Mouse (Mus musculus) embryonic facial prominence, embryonic 14.5 days (tissue): ENCODE results near the gene Nup210l. TPM values are rescaled to one million over a fixed set of nuclear protein-coding genes. Genes with fewer than 3 reads are reported as not detected.

Source experiments
- ATAC-seq: fragments of 200-750 bp; cut with Nextera tagmentation; 2 replicates; pipeline ENCODE4 v1.8.0; 2017; ENCODE audit warnings: low read depth, moderate number of reproducible peaks, moderate TSS enrichment
- DNase-seq: peaks from one replicate; pipeline ENCODE4 v3.0.0-alpha.2; 2015; ENCODE audit warnings: low spot score
- H3K27ac ChIP-seq: fragments of 300-500 bp; sonication (generic); replicated peaks from 2 replicates; pipeline ENCODE4 v1.5.1; 2014; ENCODE audit warnings: low read depth, mild to moderate bottlenecking, low read length, moderate library complexity
- H3K27me3 ChIP-seq: fragments of 300-500 bp; sonication (generic); replicated peaks from 2 replicates; pipeline ENCODE4 v1.6.1; 2014; ENCODE audit warnings: low read length; ENCODE audit not compliant: control insufficient read depth, insufficient read depth
- H3K36me3 ChIP-seq: fragments of 300-500 bp; sonication (generic); 2 replicates; pipeline ENCODE4 v1.6.1; 2014; ENCODE audit warnings: low read length, mixed read lengths; ENCODE audit not compliant: control insufficient read depth, insufficient read depth
- H3K4me1 ChIP-seq: fragments of 300-500 bp; sonication (generic); 2 replicates; pipeline ENCODE4 v1.6.1; 2014; ENCODE audit warnings: antibody characterized with exemption, low read length; ENCODE audit not compliant: control insufficient read depth, insufficient read depth
- H3K4me2 ChIP-seq: fragments of 300-500 bp; sonication (generic); 2 replicates; pipeline ENCODE4 v1.6.1; 2014; ENCODE audit warnings: low read depth, mild to moderate bottlenecking, low read length, moderate library complexity, mixed read lengths
- H3K4me3 ChIP-seq: fragments of 300-500 bp; sonication (generic); 2 replicates; pipeline ENCODE4 v1.5.1; 2014; ENCODE audit warnings: low read depth, mild to moderate bottlenecking, low read length
- H3K9ac ChIP-seq: fragments of 300-500 bp; sonication (generic); 2 replicates; pipeline ENCODE4 v1.6.1; 2014; ENCODE audit warnings: low read depth, mild to moderate bottlenecking, low read length, moderate library complexity, mixed read lengths
- H3K9me3 ChIP-seq: fragments of 300-500 bp; sonication (generic); 2 replicates; pipeline ENCODE4 v1.6.1; 2016; ENCODE audit warnings: low read length; ENCODE audit not compliant: control insufficient read depth
- WGBS: fragments of 180-500 bp; shearing (Covaris S2); extraction: QIAGEN DNeasy Blood & Tissue Kit; methylation state at CpG from one replicate; pipeline ENCODE4 v1.1.7; 2014; 5-methylcytosine and 5-hydroxymethylcytosine counted together
- polyA plus RNA-seq: library from polyadenylated mRNA; unstranded; fragments of >200 nt; fragmentation: Nextera tagmentation; extraction: Ambion mirVana; gene quantifications from 2 replicates; pipeline ENCODE4 v1.2.1, GENCODE M21; 2014

Gene Nup210l
- 0.18 and 0.43 TPM in 2 replicates for polyA plus RNA-seq

GRCm38 (mm10) chr3:90103938-90104337 lies at the start of gene Nup210l:
Gene Nup210l, plus strand, starts transcription at chr3:90104132.
- H3K4me3 ChIP-seq: no peak within 1 kb of the TSS
- whole genome bisulfite sequencing: 84% methylated on average over 13 of the region's 13 CpGs
- no peak within 1 kb of the TSS for H3K9ac ChIP-seq
- no peaks in the 10 kb centered on the region for H3K27me3 ChIP-seq
- peaks cover 18% of the 10 kb centered on the region for H3K36me3 ChIP-seq
- no peaks in the 10 kb centered on the region for H3K9me3 ChIP-seq
- DNase-seq (no peak), ATAC-seq (no peak)
- no peak within 1 kb of the TSS for H3K27ac ChIP-seq
- H3K4me2 ChIP-seq: no peak within 1 kb of the TSS
- no peaks in the 10 kb centered on the region for H3K4me1 ChIP-seq

- Histone ChIP-seq H3K4me1 (no peaks in the 10 kb centered on the region), H3K27ac (no peak overlapping the region), H3K9me3 (no peaks in the 10 kb centered on the region), H3K9ac (no peak overlapping the region), H3K27me3 (no peaks in the 10 kb centered on the region), H3K4me2 (no peak overlapping the region), H3K36me3 (peaks cover 70% of the 10 kb centered on the region), H3K4me3 (no peak overlapping the region)
- 95% methylated on average over 6 of the region's 6 CpGs for WGBS
- ATAC-seq (no peak), DNase-seq (no peak)
Measured at GRCm38 (mm10) chr3:90061549-90061948, 42.4 kb upstream of the Nup210l start.

GRCm38 (mm10) chr3:90062539-90062938 lies 41.4 kb upstream of the Nup210l start:
- DNase-seq (no peak), ATAC-seq (no peak)
- H3K9me3 ChIP-seq: no peaks in the 10 kb centered on the region
- no peak overlapping the region for H3K27ac ChIP-seq
- H3K36me3 ChIP-seq: peaks cover 60% of the 10 kb centered on the region
- no peak overlapping the region for H3K4me3 ChIP-seq
- WGBS: 81% methylated on average over 2 of the region's 2 CpGs
- no peak overlapping the region for H3K4me2 ChIP-seq
- H3K27me3 ChIP-seq: no peaks in the 10 kb centered on the region
- H3K4me1 ChIP-seq: no peaks in the 10 kb centered on the region
- no peak overlapping the region for H3K9ac ChIP-seq

DNA sequence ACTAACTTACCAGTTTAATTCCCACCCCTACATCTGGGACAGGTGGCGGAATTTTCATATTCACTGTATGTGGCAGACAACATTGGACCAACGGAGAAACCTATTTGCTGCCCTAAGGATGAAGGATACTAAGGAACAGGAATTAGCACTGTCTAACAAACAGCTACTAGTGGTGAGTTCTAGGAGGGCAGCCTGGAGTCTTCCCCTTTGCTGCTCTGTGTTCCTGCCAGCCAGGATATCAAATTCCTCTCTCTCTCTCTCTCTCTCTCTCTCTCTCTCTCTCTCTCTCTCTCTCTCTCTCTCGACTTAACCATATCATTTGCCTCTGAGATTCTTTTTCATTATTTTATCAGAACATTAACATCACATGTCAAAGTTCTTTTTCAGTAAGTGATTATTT lies 39.5 kb upstream of the Nup210l start:
- no peaks in the 10 kb centered on the region for H3K4me1 ChIP-seq
- WGBS: 77% methylated on average over 3 of the region's 3 CpGs
- H3K36me3 ChIP-seq: peaks cover 52% of the 10 kb centered on the region
- H3K4me3 ChIP-seq: no peak overlapping the region
- no peak overlapping the region for H3K27ac ChIP-seq
- no peak for DNase-seq
- no peaks in the 10 kb centered on the region for H3K27me3 ChIP-seq
- H3K9ac ChIP-seq: 0 out of 2 replicates have a peak overlapping the region, but pooled peaks have one; percentile 11
- no peak for ATAC-seq
- no peak overlapping the region for H3K4me2 ChIP-seq
- no peaks in the 10 kb centered on the region for H3K9me3 ChIP-seq

- peaks cover 42% of the 10 kb centered on the region for H3K36me3 ChIP-seq
- 61% methylated on average over 3 of the region's 3 CpGs for WGBS
- no peak for DNase-seq
- H3K9ac ChIP-seq: no peak overlapping the region
- no peak overlapping the region for H3K27ac ChIP-seq
- no peaks in the 10 kb centered on the region for H3K27me3 ChIP-seq
- no peak for ATAC-seq
- no peaks in the 10 kb centered on the region for H3K4me1 ChIP-seq
- no peak overlapping the region for H3K4me3 ChIP-seq
- no peak overlapping the region for H3K4me2 ChIP-seq
- no peaks in the 10 kb centered on the region for H3K9me3 ChIP-seq
Measured at GRCm38 (mm10) chr3:90065553-90065952, 38.4 kb upstream of the Nup210l start.

GRCm38 (mm10) chr3:90067851-90068250 lies 36.1 kb upstream of the Nup210l start:
- Histone ChIP-seq H3K27ac (no peak overlapping the region), H3K9ac (no peak overlapping the region), H3K9me3 (no peaks in the 10 kb centered on the region), H3K36me3 (peaks cover 20% of the 10 kb centered on the region), H3K27me3 (no peaks in the 10 kb centered on the region), H3K4me2 (no peak overlapping the region), H3K4me1 (no peaks in the 10 kb centered on the region), H3K4me3 (no peak overlapping the region)
- no peak for ATAC-seq
- no peak for DNase-seq
- 85% methylated on average over 4 of the region's 4 CpGs for WGBS

DNA sequence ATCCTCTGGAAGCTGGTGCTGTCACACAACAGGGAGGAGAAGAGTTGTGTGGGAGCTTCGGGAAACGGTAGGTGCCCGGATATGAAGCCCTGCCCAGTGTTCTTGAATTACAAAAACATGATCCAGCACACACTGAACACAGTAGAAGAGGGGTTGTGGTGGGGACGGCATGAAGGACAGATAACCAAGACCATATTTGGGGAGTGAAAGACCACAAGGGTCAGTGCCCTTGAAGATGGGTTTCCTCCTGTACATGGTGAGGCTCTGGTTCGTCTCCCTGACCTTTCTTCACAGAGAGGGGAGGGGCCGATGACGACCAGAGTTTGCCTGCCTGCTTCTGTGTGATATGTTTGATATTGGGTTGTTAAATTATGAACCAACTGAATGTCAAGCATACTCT lies 34.2 kb upstream of the Nup210l start:
- H3K4me3 ChIP-seq: no peak overlapping the region
- H3K4me2 ChIP-seq: no peak overlapping the region
- no peak overlapping the region for H3K9ac ChIP-seq
- peaks cover 9% of the 10 kb centered on the region; the same call in 1 of the 2 replicates for H3K36me3 ChIP-seq
- ATAC-seq (no peak), DNase-seq (no peak)
- no peak overlapping the region for H3K27ac ChIP-seq
- no peaks in the 10 kb centered on the region for H3K9me3 ChIP-seq
- 54% methylated on average over 7 of the region's 7 CpGs for WGBS
- no peaks in the 10 kb centered on the region for H3K4me1 ChIP-seq
- H3K27me3 ChIP-seq: no peaks in the 10 kb centered on the region

GRCm38 (mm10) chr3:90072294-90072693 lies 31.6 kb upstream of the Nup210l start, which contains the start of gene Tpm3:
Gene Tpm3, plus strand, starts transcription at chr3:90072649.
- H3K36me3 ChIP-seq: no peaks in the 10 kb centered on the region
- H3K4me3 ChIP-seq: no peak within 1 kb of the TSS
- no peaks in the 10 kb centered on the region for H3K9me3 ChIP-seq
- no peak within 1 kb of the TSS for H3K27ac ChIP-seq
- no peak for ATAC-seq
- WGBS: 75% methylated on average over 4 of the region's 4 CpGs
- H3K9ac ChIP-seq: no peak within 1 kb of the TSS
- DNase-seq: no peak
- H3K4me1 ChIP-seq: peaks cover 5% of the 10 kb centered on the region; the same call in 1 of the 2 replicates
- no peaks in the 10 kb centered on the region for H3K27me3 ChIP-seq
- no peak within 1 kb of the TSS for H3K4me2 ChIP-seq

- WGBS: 16% methylated on average over 5 of the region's 5 CpGs
- no peak for ATAC-seq
- no peaks in the 10 kb centered on the region for H3K36me3 ChIP-seq
- H3K9me3 ChIP-seq: no peaks in the 10 kb centered on the region
- H3K27me3 ChIP-seq: no peaks in the 10 kb centered on the region
- H3K4me3 ChIP-seq: no peak overlapping the region
- DNase-seq: peak; percentile 88
- no peak overlapping the region for H3K27ac ChIP-seq
- H3K9ac ChIP-seq: peak overlapping the region; percentile 19; the same call in 1 of the 2 replicates
- peaks cover 15% of the 10 kb centered on the region for H3K4me1 ChIP-seq
- H3K4me2 ChIP-seq: peak overlapping the region; percentile 38; the same call in 1 of the 2 replicates
Measured at GRCm38 (mm10) chr3:90076921-90077716, 26.8 kb upstream of the Nup210l start.
